Mouse (Mus musculus) CH12.LX (cell line): ENCODE data around the gene Gm7694.

Experiments used
- CTCF ChIP-seq, 2 experiments: IDR thresholded peaks in 1 of 2; conservative IDR thresholded peaks in 1 of 2; 2 replicates each; pipeline ENCODE4 v1.5.1; 2011 to 2012; ENCODE audit warnings: low read depth in 2 of 2, low read length in 2 of 2, improper control_type of control experiment in 1 of 2, inconsistent platforms in 1 of 2, mild to moderate bottlenecking in 1 of 2, moderate library complexity in 1 of 2
- EP300 ChIP-seq: IDR thresholded peaks from 2 replicates; pipeline ENCODE4 v1.6.1; 2011; ENCODE audit warnings: low read length, improper control_type of control experiment
- IRF4 ChIP-seq: IDR thresholded peaks from 2 replicates; pipeline ENCODE4 v1.6.1; 2014; ENCODE audit warnings: low read depth, mild to moderate bottlenecking, inconsistent platforms, low read length, improper control_type of control experiment
- MEF2A ChIP-seq: IDR thresholded peaks from 2 replicates; pipeline ENCODE4 v1.6.1; 2014; ENCODE audit warnings: low read depth, mild to moderate bottlenecking, inconsistent platforms, low read length, improper control_type of control experiment, borderline replicate concordance
- PAX5 ChIP-seq: IDR thresholded peaks from 2 replicates; pipeline ENCODE4 v1.6.1; 2012; ENCODE audit warnings: low read length, inconsistent platforms, mixed read lengths
- UBTF ChIP-seq: IDR thresholded peaks from 2 replicates; pipeline ENCODE4 v1.6.1; 2012; ENCODE audit warnings: low read depth, mild to moderate bottlenecking, inconsistent platforms, low read length, improper control_type of control experiment, moderate library complexity
- USF1 ChIP-seq: IDR thresholded peaks from 2 replicates; pipeline ENCODE4 v1.6.1; 2014; ENCODE audit warnings: low read depth, mild to moderate bottlenecking, inconsistent platforms, low read length, improper control_type of control experiment

- TF ChIP-seq MEF2A (no peak), IRF4 (no peak), USF1 (no peak), UBTF (no peak), EP300 (no peak), PAX5 (no peak), CTCF (conservative IDR thresholded peaks at IDR 0.05 in 1 of 2, IDR thresholded peaks at IDR 0.05 in 1 of 2; ENCODE audit: low read depth in 2 of 2, low read length in 2 of 2) (no peak)
Measured at GRCm38 (mm10) chr1:170308503-170308902, 2.4 kb upstream of the Gm7694 start, which contains the start of gene Spata46.
